Mouse (Mus musculus): ENCODE measurements at regions not wholly inside any gene's neighbourhood (a gene's known extent, or its start where the extent isn't known, plus 50 kb on each side); places are given as distances from the start of the nearest gene placed in this dataset.

GRCm38 (mm10) chr14:24770015-24770977, 283.4 kb downstream of the Rps24 start:
- TF ChIP-seq MAFK (IDR thresholded peaks at IDR 0.05; ENCODE audit: insufficient read depth, low read depth, low read length): no peak
- TF ChIP-seq CHD2 (IDR thresholded peaks at IDR 0.05; ENCODE audit: low read depth, low read length): no peak
- no peak for TF ChIP-seq ZNF384 (IDR thresholded peaks at IDR 0.05; ENCODE audit: low read depth, low read length)
- no peak for TF ChIP-seq HCFC1 (IDR thresholded peaks at IDR 0.05; ENCODE audit: borderline replicate concordance, insufficient read depth, low read length)
- TF ChIP-seq ZC3H11A (IDR thresholded peaks at IDR 0.05; ENCODE audit: borderline replicate concordance, low read depth, low read length): no peak
- Histone ChIP-seq H3K27ac (ENCODE audit: insufficient read depth, low read depth, low read length, poor library complexity, severe bottlenecking) (no peak overlapping the region), H3K4me3 (ENCODE audit: insufficient read depth in 1 of 2, low read depth in 1 of 2, low read length in 2 of 2, poor library complexity in 1 of 2, severe bottlenecking in 1 of 2) (no peak overlapping the region), H3K9ac (ENCODE audit: insufficient read depth, low read depth, low read length, poor library complexity, severe bottlenecking) (no peak overlapping the region), H3K9me3 (ENCODE audit: control insufficient read depth, insufficient read depth, low read depth, low read length) (no peaks in the 10 kb centered on the region), H3K36me3 (ENCODE audit: control insufficient read depth, insufficient read depth, low read length, poor library complexity, severe bottlenecking) (no peaks in the 10 kb centered on the region), H3K4me1 (ENCODE audit: control insufficient read depth in 2 of 2, insufficient read depth in 2 of 2, low read length in 2 of 2, poor library complexity in 1 of 2) (peaks cover 0 to 6% of the 10 kb centered on the region in 2 experiments; a peak in 2 of 4 replicates)
- in situ Hi-C loops (cut with MboI; ENCODE audit: low sequenced_read_pairs in 2 of 2, unreplicated experiment in 2 of 2): no loop called here
- no peak for DNase-seq (ENCODE audit: low read depth, low spot score)

GRCm38 (mm10) chr14:24771663-24772062, 284.7 kb downstream of the Rps24 start:
- Histone ChIP-seq H3K36me3 (ENCODE audit: control insufficient read depth, insufficient read depth, low read length, poor library complexity, severe bottlenecking) (no peaks in the 10 kb centered on the region), H3K4me3 (ENCODE audit: insufficient read depth in 1 of 2, low read depth in 1 of 2, low read length in 2 of 2, poor library complexity in 1 of 2, severe bottlenecking in 1 of 2) (no peak overlapping the region), H3K9ac (ENCODE audit: insufficient read depth, low read depth, low read length, poor library complexity, severe bottlenecking) (no peak overlapping the region), H3K9me3 (ENCODE audit: control insufficient read depth, insufficient read depth, low read depth, low read length) (no peaks in the 10 kb centered on the region), H3K27ac (ENCODE audit: insufficient read depth, low read depth, low read length, poor library complexity, severe bottlenecking) (no peak overlapping the region), H3K4me1 (ENCODE audit: control insufficient read depth in 2 of 2, insufficient read depth in 2 of 2, low read length in 2 of 2, poor library complexity in 1 of 2) (peaks cover 0 to 6% of the 10 kb centered on the region in 2 experiments; a peak in 2 of 4 replicates)
- in situ Hi-C loops (cut with MboI; ENCODE audit: low sequenced_read_pairs in 2 of 2, unreplicated experiment in 2 of 2): no loop called here
- no peak for DNase-seq (ENCODE audit: low read depth, low spot score)
- no peak for TF ChIP-seq HCFC1 (IDR thresholded peaks at IDR 0.05; ENCODE audit: borderline replicate concordance, insufficient read depth, low read length)
- TF ChIP-seq ZC3H11A (IDR thresholded peaks at IDR 0.05; ENCODE audit: borderline replicate concordance, low read depth, low read length): no peak
- no peak for TF ChIP-seq ZNF384 (IDR thresholded peaks at IDR 0.05; ENCODE audit: low read depth, low read length)
- TF ChIP-seq CHD2 (IDR thresholded peaks at IDR 0.05; ENCODE audit: low read depth, low read length): no peak
- TF ChIP-seq MAFK (IDR thresholded peaks at IDR 0.05; ENCODE audit: insufficient read depth, low read depth, low read length): no peak

- H3K9me3 ChIP-seq (ENCODE audit: control insufficient read depth, insufficient read depth, low read depth, low read length): no peaks in the 10 kb centered on the region
- DNase-seq (ENCODE audit: low read depth, low spot score): no peak
- no peak overlapping the region for H3K4me3 ChIP-seq (ENCODE audit: insufficient read depth in 1 of 2, low read depth in 1 of 2, low read length in 2 of 2, poor library complexity in 1 of 2, severe bottlenecking in 1 of 2)
- H3K27ac ChIP-seq (ENCODE audit: insufficient read depth, low read depth, low read length, poor library complexity, severe bottlenecking): no peak overlapping the region
- peaks cover 0 to 6% of the 10 kb centered on the region in 2 experiments; a peak in 2 of 4 replicates for H3K4me1 ChIP-seq (ENCODE audit: control insufficient read depth in 2 of 2, insufficient read depth in 2 of 2, low read length in 2 of 2, poor library complexity in 1 of 2)
- H3K9ac ChIP-seq (ENCODE audit: insufficient read depth, low read depth, low read length, poor library complexity, severe bottlenecking): no peak overlapping the region
- H3K36me3 ChIP-seq (ENCODE audit: control insufficient read depth, insufficient read depth, low read length, poor library complexity, severe bottlenecking): no peaks in the 10 kb centered on the region
- in situ Hi-C loops (cut with MboI; ENCODE audit: low sequenced_read_pairs in 2 of 2, unreplicated experiment in 2 of 2): no loop called here
- no peak for TF ChIP-seq MAFK (IDR thresholded peaks at IDR 0.05; ENCODE audit: insufficient read depth, low read depth, low read length)
- TF ChIP-seq ZC3H11A (IDR thresholded peaks at IDR 0.05; ENCODE audit: borderline replicate concordance, low read depth, low read length): no peak
- no peak for TF ChIP-seq CHD2 (IDR thresholded peaks at IDR 0.05; ENCODE audit: low read depth, low read length)
These were observed 285.2 kb downstream of the Rps24 start for GRCm38 (mm10) chr14:24772129-24772528.

GRCm38 (mm10) chr14:24778748-24779630, 292.1 kb downstream of the Rps24 start:
- Histone ChIP-seq H3K9ac (ENCODE audit: insufficient read depth, low read depth, low read length, poor library complexity, severe bottlenecking) (peak overlapping the region; percentile 62), H3K4me1 (ENCODE audit: control insufficient read depth in 2 of 2, insufficient read depth in 2 of 2, low read length in 2 of 2, poor library complexity in 1 of 2) (peaks cover 0 to 5% of the 10 kb centered on the region in 2 experiments; a peak in 1 of 4 replicates), H3K36me3 (ENCODE audit: control insufficient read depth, insufficient read depth, low read length, poor library complexity, severe bottlenecking) (no peaks in the 10 kb centered on the region), H3K27ac (ENCODE audit: insufficient read depth, low read depth, low read length, poor library complexity, severe bottlenecking) (no peak overlapping the region), H3K9me3 (ENCODE audit: control insufficient read depth, insufficient read depth, low read depth, low read length) (no peaks in the 10 kb centered on the region), H3K4me3 (ENCODE audit: insufficient read depth in 1 of 2, low read depth in 1 of 2, low read length in 2 of 2, poor library complexity in 1 of 2, severe bottlenecking in 1 of 2) (peak overlapping the region; percentile 63 to 67)
- no peak for DNase-seq (ENCODE audit: low read depth, low spot score)
- in situ Hi-C loops (cut with MboI; ENCODE audit: low sequenced_read_pairs in 2 of 2, unreplicated experiment in 2 of 2): no loop called here
- TF ChIP-seq ZC3H11A (IDR thresholded peaks at IDR 0.05; ENCODE audit: borderline replicate concordance, low read depth, low read length): no peak
- TF ChIP-seq HCFC1 (IDR thresholded peaks at IDR 0.05; ENCODE audit: borderline replicate concordance, insufficient read depth, low read length): no peak
- no peak for TF ChIP-seq ZNF384 (IDR thresholded peaks at IDR 0.05; ENCODE audit: low read depth, low read length)
- TF ChIP-seq CHD2 (IDR thresholded peaks at IDR 0.05; ENCODE audit: low read depth, low read length): no peak
- TF ChIP-seq MAFK (IDR thresholded peaks at IDR 0.05; ENCODE audit: insufficient read depth, low read depth, low read length): no peak
